Mouse (Mus musculus): ENCODE measurements at regions not wholly inside any gene's neighbourhood (a gene's known extent, or its start where the extent isn't known, plus 50 kb on each side); places are given as distances from the start of the nearest gene placed in this dataset.
A peak's percentile ranks its signal among the peaks of the same experiment; 100 is the strongest.

GRCm38 (mm10) chr17:83089856-83090692, 125.0 kb upstream of the Pkdcc start:
- no peak for DNase-seq (ENCODE audit: low spot score)

- DNase-seq (ENCODE audit: low spot score), result no peak
Observed at GRCm38 (mm10) chr17:83093862-83094261, 121.2 kb upstream of the Pkdcc start.

- no peak for DNase-seq (ENCODE audit: low spot score)
Observed at GRCm38 (mm10) chr17:83096451-83096850, 118.6 kb upstream of the Pkdcc start.

GRCm38 (mm10) chr17:83097998-83098397, 117.1 kb upstream of the Pkdcc start:
- no peak for DNase-seq (ENCODE audit: low spot score)

GRCm38 (mm10) chr17:83098679-83099413, 116.2 kb upstream of the Pkdcc start:
- no peak for DNase-seq (ENCODE audit: low spot score)

GRCm38 (mm10) chr17:83101035-83101434, 114.1 kb upstream of the Pkdcc start:
- DNase-seq (ENCODE audit: low spot score), result no peak

- no peak for DNase-seq (ENCODE audit: low spot score)
Observed at GRCm38 (mm10) chr17:83101756-83102155, 113.3 kb upstream of the Pkdcc start.

GRCm38 (mm10) chr17:83102675-83103412, 112.2 kb upstream of the Pkdcc start:
- DNase-seq (ENCODE audit: low spot score), result no peak

- DNase-seq (ENCODE audit: low spot score), result peak; percentile 11
Observed at GRCm38 (mm10) chr17:83108151-83108550, 106.9 kb upstream of the Pkdcc start.

- no peak for DNase-seq (ENCODE audit: low spot score)
Observed at GRCm38 (mm10) chr17:83109792-83110440, 105.2 kb upstream of the Pkdcc start.

- DNase-seq (ENCODE audit: low spot score), result no peak
Observed at GRCm38 (mm10) chr17:83110556-83110955, 104.5 kb upstream of the Pkdcc start.

- DNase-seq (ENCODE audit: low spot score), result no peak
Observed at GRCm38 (mm10) chr17:83115146-83115545, 99.9 kb upstream of the Pkdcc start.

GRCm38 (mm10) chr17:83115832-83116480, 99.1 kb upstream of the Pkdcc start:
- no peak for DNase-seq (ENCODE audit: low spot score)

- DNase-seq (ENCODE audit: low spot score), result no peak
Observed at GRCm38 (mm10) chr17:83120665-83121232, 94.3 kb upstream of the Pkdcc start.

- DNase-seq (ENCODE audit: low spot score), result peak; percentile 54
Observed at GRCm38 (mm10) chr17:83122525-83123280, 92.4 kb upstream of the Pkdcc start.

- DNase-seq (ENCODE audit: low spot score), result no peak
Observed at GRCm38 (mm10) chr17:83125057-83125456, 90.0 kb upstream of the Pkdcc start.

- no peak for DNase-seq (ENCODE audit: low spot score)
Observed at GRCm38 (mm10) chr17:83127842-83128241, 87.2 kb upstream of the Pkdcc start.

- DNase-seq (ENCODE audit: low spot score), result no peak
Observed at GRCm38 (mm10) chr17:83128843-83129544, 86.1 kb upstream of the Pkdcc start.

- no peak for DNase-seq (ENCODE audit: low spot score)
Observed at GRCm38 (mm10) chr17:83129658-83130057, 85.4 kb upstream of the Pkdcc start.

- DNase-seq (ENCODE audit: low spot score), result no peak
Observed at GRCm38 (mm10) chr17:83133201-83133600, 81.9 kb upstream of the Pkdcc start.
